Mouse (Mus musculus): ENCODE measurements at regions not wholly inside any gene's neighbourhood (a gene's known extent, or its start where the extent isn't known, plus 50 kb on each side); places are given as distances from the start of the nearest gene placed in this dataset.

GRCm38 (mm10) chr15:70920138-70920537 lies 2914.2 kb upstream of the Gm6569 start:
- H3K4me1 ChIP-seq (ENCODE audit: insufficient read depth, low read depth, low read length): no peaks in the 10 kb centered on the region
- DNase-seq (ENCODE audit: low spot score) (no peak), ATAC-seq (ENCODE audit: extremely low read depth, insufficient number of reproducible peaks, low FRiP score, poor library complexity, severe bottlenecking) (no peak)
- H3K9me3 ChIP-seq (replicated peaks): no peaks in the 10 kb centered on the region
- TF ChIP-seq GATA2 (IDR thresholded peaks at IDR 0.05; ENCODE audit: borderline replicate concordance, low read depth, low read length) (no peak), POLR2AphosphoS5 (IDR thresholded peaks at IDR 0.05; ENCODE audit: insufficient replicate concordance, low read depth, low read length) (no peak), CTCF (IDR thresholded peaks at IDR 0.05; ENCODE audit: low read depth, low read length) (no peak), TAL1 (conservative IDR thresholded peaks at IDR 0.05; ENCODE audit: low read depth, low read length) (no peak), GATA1 (IDR thresholded peaks at IDR 0.05; ENCODE audit: borderline replicate concordance, low read length) (no peak)
- no peaks in the 10 kb centered on the region for H3K27me3 ChIP-seq (ENCODE audit: insufficient read depth, low read length)
- H3K36me3 ChIP-seq (replicated peaks): no peaks in the 10 kb centered on the region
- H3K4me3 ChIP-seq (ENCODE audit: low read depth, low read length): no peak overlapping the region

GRCm38 (mm10) chr15:70920862-70921261 lies 2913.5 kb upstream of the Gm6569 start:
- DNase-seq (ENCODE audit: low spot score): no peak
- Histone ChIP-seq H3K9me3 (replicated peaks) (no peaks in the 10 kb centered on the region), H3K4me1 (ENCODE audit: insufficient read depth, low read depth, low read length) (no peaks in the 10 kb centered on the region), H3K36me3 (replicated peaks) (no peaks in the 10 kb centered on the region), H3K4me3 (ENCODE audit: low read depth, low read length) (no peak overlapping the region), H3K27me3 (ENCODE audit: insufficient read depth, low read length) (no peaks in the 10 kb centered on the region)
- ATAC-seq (ENCODE audit: extremely low read depth, insufficient number of reproducible peaks, low FRiP score, poor library complexity, severe bottlenecking): peak; percentile 45; the same call in 1 of the 2 replicates
- TF ChIP-seq GATA1 (IDR thresholded peaks at IDR 0.05; ENCODE audit: borderline replicate concordance, low read length) (no peak), POLR2AphosphoS5 (IDR thresholded peaks at IDR 0.05; ENCODE audit: insufficient replicate concordance, low read depth, low read length) (no peak), GATA2 (IDR thresholded peaks at IDR 0.05; ENCODE audit: borderline replicate concordance, low read depth, low read length) (no peak), CTCF (IDR thresholded peaks at IDR 0.05; ENCODE audit: low read depth, low read length) (no peak), TAL1 (conservative IDR thresholded peaks at IDR 0.05; ENCODE audit: low read depth, low read length) (no peak)
